Mouse (Mus musculus) embryonic facial prominence, embryonic 14.5 days (tissue): Measurements from ENCODE around the gene Mcrip1. TPM values are rescaled to one million over a fixed set of nuclear protein-coding genes. Genes with fewer than 3 reads are reported as not detected.
A peak's percentile ranks its signal among the peaks of the same experiment; 100 is the strongest.

Experiments
- ATAC-seq: fragments of 200-750 bp; cut with Nextera tagmentation; 2 replicates; pipeline ENCODE4 v1.8.0; 2017; ENCODE audit warnings: low read depth, moderate number of reproducible peaks, moderate TSS enrichment
- DNase-seq: peaks from one replicate; pipeline ENCODE4 v3.0.0-alpha.2; 2015; ENCODE audit warnings: low spot score
- H3K27ac ChIP-seq: fragments of 300-500 bp; sonication (generic); replicated peaks from 2 replicates; pipeline ENCODE4 v1.5.1; 2014; ENCODE audit warnings: low read depth, mild to moderate bottlenecking, low read length, moderate library complexity
- H3K27me3 ChIP-seq: fragments of 300-500 bp; sonication (generic); replicated peaks from 2 replicates; pipeline ENCODE4 v1.6.1; 2014; ENCODE audit warnings: low read length; ENCODE audit not compliant: control insufficient read depth, insufficient read depth
- H3K36me3 ChIP-seq: fragments of 300-500 bp; sonication (generic); 2 replicates; pipeline ENCODE4 v1.6.1; 2014; ENCODE audit warnings: low read length, mixed read lengths; ENCODE audit not compliant: control insufficient read depth, insufficient read depth
- H3K4me1 ChIP-seq: fragments of 300-500 bp; sonication (generic); 2 replicates; pipeline ENCODE4 v1.6.1; 2014; ENCODE audit warnings: antibody characterized with exemption, low read length; ENCODE audit not compliant: control insufficient read depth, insufficient read depth
- H3K4me2 ChIP-seq: fragments of 300-500 bp; sonication (generic); 2 replicates; pipeline ENCODE4 v1.6.1; 2014; ENCODE audit warnings: low read depth, mild to moderate bottlenecking, low read length, moderate library complexity, mixed read lengths
- H3K4me3 ChIP-seq: fragments of 300-500 bp; sonication (generic); 2 replicates; pipeline ENCODE4 v1.5.1; 2014; ENCODE audit warnings: low read depth, mild to moderate bottlenecking, low read length
- H3K9ac ChIP-seq: fragments of 300-500 bp; sonication (generic); 2 replicates; pipeline ENCODE4 v1.6.1; 2014; ENCODE audit warnings: low read depth, mild to moderate bottlenecking, low read length, moderate library complexity, mixed read lengths
- H3K9me3 ChIP-seq: fragments of 300-500 bp; sonication (generic); 2 replicates; pipeline ENCODE4 v1.6.1; 2016; ENCODE audit warnings: low read length; ENCODE audit not compliant: control insufficient read depth
- WGBS: fragments of 180-500 bp; shearing (Covaris S2); extraction: QIAGEN DNeasy Blood & Tissue Kit; methylation state at CpG from one replicate; pipeline ENCODE4 v1.1.7; 2014; 5-methylcytosine and 5-hydroxymethylcytosine counted together
- polyA plus RNA-seq: library from polyadenylated mRNA; unstranded; fragments of >200 nt; fragmentation: Nextera tagmentation; extraction: Ambion mirVana; gene quantifications from 2 replicates; pipeline ENCODE4 v1.2.1, GENCODE M21; 2014

The Mcrip1 gene
- polyA plus RNA-seq, 1 experiment from 2014 or later, result 238 TPM

- ATAC-seq (peak; percentile 41), DNase-seq (no peak)
- Histone ChIP-seq H3K27ac (no peak within 1 kb of the TSS), H3K4me2 (peak within 1 kb of the TSS; percentile 88), H3K9ac (peak within 1 kb of the TSS; percentile 66), H3K9me3 (no peaks in the 10 kb centered on the region), H3K36me3 (no peaks in the 10 kb centered on the region), H3K4me1 (0 out of 2 replicates have a peak, but pooled peaks cover 4% of the 10 kb centered on the region), H3K4me3 (peak within 1 kb of the TSS; percentile 44), H3K27me3 (peaks cover 57% of the 10 kb centered on the region)
- 13% methylated on average over 27 of the region's 62 CpGs for WGBS
Measured at GRCm38 (mm10) chr11:120530085-120530964, 19.2 kb downstream of the Mcrip1 start, which contains the start of gene Gcgr. Gene Gcgr (plus strand): TSS chr11:120530699.

- Histone ChIP-seq H3K27me3 (peaks cover 53% of the 10 kb centered on the region), H3K36me3 (no peaks in the 10 kb centered on the region), H3K4me3 (no peak overlapping the region), H3K9ac (no peak overlapping the region), H3K27ac (no peak overlapping the region), H3K4me1 (0 out of 2 replicates have a peak, but pooled peaks cover 4% of the 10 kb centered on the region), H3K4me2 (no peak overlapping the region), H3K9me3 (no peaks in the 10 kb centered on the region)
- no peak for ATAC-seq
- WGBS, result 30% methylated on average over 4 of the region's 4 CpGs
- no peak for DNase-seq
Measured at GRCm38 (mm10) chr11:120528903-120529302, 20.6 kb downstream of the Mcrip1 start.

- Histone ChIP-seq H3K27me3 (peaks cover 49% of the 10 kb centered on the region), H3K4me3 (no peak overlapping the region), H3K9ac (no peak overlapping the region), H3K4me1 (0 out of 2 replicates have a peak, but pooled peaks cover 4% of the 10 kb centered on the region), H3K36me3 (no peaks in the 10 kb centered on the region), H3K9me3 (no peaks in the 10 kb centered on the region), H3K27ac (no peak overlapping the region), H3K4me2 (no peak overlapping the region)
- DNase-seq (no peak), ATAC-seq (no peak)
- 73% methylated on average over 9 of the region's 9 CpGs for WGBS
Measured at GRCm38 (mm10) chr11:120527690-120528354, 21.7 kb downstream of the Mcrip1 start.

- Histone ChIP-seq H3K27me3 (peaks cover 30% of the 10 kb centered on the region), H3K9me3 (no peaks in the 10 kb centered on the region), H3K4me3 (no peak overlapping the region), H3K9ac (no peak overlapping the region), H3K4me2 (no peak overlapping the region), H3K27ac (no peak overlapping the region), H3K36me3 (no peaks in the 10 kb centered on the region), H3K4me1 (0 out of 2 replicates have a peak, but pooled peaks cover 4% of the 10 kb centered on the region)
- DNase-seq, result no peak
- 79% methylated on average over 2 of the region's 2 CpGs for WGBS
- no peak for ATAC-seq
Measured at GRCm38 (mm10) chr11:120525959-120526358, 23.6 kb downstream of the Mcrip1 start.

- DNase-seq (no peak), ATAC-seq (no peak)
- no peaks in the 10 kb centered on the region for H3K36me3 ChIP-seq
- no peaks in the 10 kb centered on the region for H3K9me3 ChIP-seq
- no peaks in the 10 kb centered on the region; the same call in 1 of the 2 replicates for H3K4me1 ChIP-seq
- 86% methylated on average over 8 of the region's 8 CpGs for WGBS
- no peak overlapping the region for H3K9ac ChIP-seq
- no peak overlapping the region for H3K4me3 ChIP-seq
- H3K27ac ChIP-seq, result no peak overlapping the region
- no peak overlapping the region for H3K4me2 ChIP-seq
- no peaks in the 10 kb centered on the region for H3K27me3 ChIP-seq
Measured at GRCm38 (mm10) chr11:120522581-120522980, 26.9 kb downstream of the Mcrip1 start.

- DNase-seq (no peak), ATAC-seq (no peak)
- WGBS, result 85% methylated on average over 5 of the region's 5 CpGs
- Histone ChIP-seq H3K4me3 (no peak overlapping the region), H3K27ac (no peak overlapping the region), H3K9ac (no peak overlapping the region), H3K27me3 (no peaks in the 10 kb centered on the region), H3K36me3 (no peaks in the 10 kb centered on the region), H3K4me1 (no peaks in the 10 kb centered on the region; the same call in 1 of the 2 replicates), H3K4me2 (no peak overlapping the region), H3K9me3 (no peaks in the 10 kb centered on the region)
Measured at GRCm38 (mm10) chr11:120520967-120521540, 28.5 kb downstream of the Mcrip1 start.

GRCm38 (mm10) chr11:120520498-120520897, 29.0 kb downstream of the Mcrip1 start:
- WGBS, result 68% methylated on average over 8 of the region's 9 CpGs
- H3K27me3 ChIP-seq, result no peaks in the 10 kb centered on the region
- H3K4me2 ChIP-seq, result no peak overlapping the region
- H3K36me3 ChIP-seq, result no peaks in the 10 kb centered on the region
- H3K9me3 ChIP-seq, result no peaks in the 10 kb centered on the region
- no peak overlapping the region for H3K27ac ChIP-seq
- no peak overlapping the region for H3K9ac ChIP-seq
- DNase-seq (no peak), ATAC-seq (no peak)
- H3K4me3 ChIP-seq, result no peak overlapping the region
- no peaks in the 10 kb centered on the region; the same call in 1 of the 2 replicates for H3K4me1 ChIP-seq

GRCm38 (mm10) chr11:120519738-120520137, 29.8 kb downstream of the Mcrip1 start:
- H3K4me1 ChIP-seq, result no peaks in the 10 kb centered on the region; the same call in 1 of the 2 replicates
- no peak overlapping the region for H3K4me3 ChIP-seq
- H3K4me2 ChIP-seq, result no peak overlapping the region
- no peaks in the 10 kb centered on the region for H3K9me3 ChIP-seq
- DNase-seq, result peak; percentile 39
- WGBS, result 27% methylated on average over 9 of the region's 9 CpGs
- no peak overlapping the region for H3K27ac ChIP-seq
- H3K27me3 ChIP-seq, result no peaks in the 10 kb centered on the region
- no peak; the same call in 1 of the 2 replicates for ATAC-seq
- no peaks in the 10 kb centered on the region for H3K36me3 ChIP-seq
- H3K9ac ChIP-seq, result no peak overlapping the region
